Mouse (Mus musculus) stomach, postnatal 0 days (tissue): ENCODE measurements around the gene Ctdsp2.

Source experiments
- CTCF ChIP-seq: IDR thresholded peaks from 2 replicates; pipeline ENCODE4 v1.5.1; 2016; ENCODE audit warnings: antibody characterized with exemption, low read depth, mild to moderate bottlenecking, moderate library complexity
- EP300 ChIP-seq: optimal IDR thresholded peaks from 2 replicates; pipeline ENCODE3; 2016; ENCODE audit warnings: antibody characterized with exemption

- no peak for TF ChIP-seq CTCF
- TF ChIP-seq EP300: no peak
These were observed 21.0 kb upstream of the Ctdsp2 start for GRCm38 (mm10) chr10:126957359-126958107.
